Mouse (Mus musculus): ENCODE data around the gene Cdc5l.

GRCm38 (mm10) chr17:45402601-45403000 is 30.9 kb downstream of the Cdc5l start:
- TF ChIP-seq EP300 (IDR thresholded peaks at IDR 0.05; ENCODE audit: low read depth) (no peak), CTCF (IDR thresholded peaks at IDR 0.05; ENCODE audit: low read depth) (no peak)
